Mouse (Mus musculus): ENCODE measurements at regions not wholly inside any gene's neighbourhood (a gene's known extent, or its start where the extent isn't known, plus 50 kb on each side); places are given as distances from the start of the nearest gene placed in this dataset.

GRCm38 (mm10) chr12:79895975-79896374 lies 216.8 kb downstream of the Zfp36l1 start:
- 0 out of 2 replicates have a peak overlapping the region, but pooled peaks have one; percentile 0 for H3K9ac ChIP-seq (ENCODE audit: low read depth, low read length)
- 5% methylated on average over 6 of the region's 6 CpGs for WGBS
- intact Hi-C loops (cut with DNase I), result no loop called here
- H3K4me1 ChIP-seq (ENCODE audit: control insufficient read depth, insufficient read depth, low read length), result peaks cover 32% of the 10 kb centered on the region
- H3K27me3 ChIP-seq (ENCODE audit: control insufficient read depth, insufficient read depth, low read length), result no peaks in the 10 kb centered on the region
- TF ChIP-seq EP300 (IDR thresholded peaks at IDR 0.05; ENCODE audit: insufficient read depth, low read depth, low read length) (peak; percentile 89), CTCF (IDR thresholded peaks at IDR 0.05) (no peak), POLR2A (IDR thresholded peaks at IDR 0.05; ENCODE audit: insufficient read depth, low read depth, low read length) (peak; percentile 40; the same call in 1 of the 2 replicates)
- no peaks in the 10 kb centered on the region for H3K79me2 ChIP-seq (replicated peaks; ENCODE audit: control insufficient read depth, insufficient read depth, low read length)
- DNase-seq, result peak; percentile 65 to 74
- peak overlapping the region; percentile 83 for H3K27ac ChIP-seq
- no peak overlapping the region for H3K4me3 ChIP-seq
- no peaks in the 10 kb centered on the region for H3K36me3 ChIP-seq (ENCODE audit: control insufficient read depth, insufficient read depth, low read length)

- intact Hi-C loops (cut with DNase I), result no loop called here
Measured at GRCm38 (mm10) chr12:79895324-79895723, 217.5 kb downstream of the Zfp36l1 start.

GRCm38 (mm10) chr12:79892871-79893270 lies 219.9 kb downstream of the Zfp36l1 start:
- Histone ChIP-seq H3K36me3 (ENCODE audit: control insufficient read depth, insufficient read depth, low read length) (no peaks in the 10 kb centered on the region), H3K4me1 (ENCODE audit: control insufficient read depth, insufficient read depth, low read length) (peaks cover 37% of the 10 kb centered on the region), H3K27ac (peak overlapping the region; percentile 51), H3K4me3 (no peak overlapping the region), H3K9ac (ENCODE audit: low read depth, low read length) (no peak overlapping the region), H3K27me3 (ENCODE audit: control insufficient read depth, insufficient read depth, low read length) (no peaks in the 10 kb centered on the region), H3K79me2 (replicated peaks; ENCODE audit: control insufficient read depth, insufficient read depth, low read length) (no peaks in the 10 kb centered on the region)
- 60% methylated on average over 8 of the region's 8 CpGs for WGBS
- TF ChIP-seq CTCF (IDR thresholded peaks at IDR 0.05) (no peak), EP300 (IDR thresholded peaks at IDR 0.05; ENCODE audit: insufficient read depth, low read depth, low read length) (no peak), POLR2A (IDR thresholded peaks at IDR 0.05; ENCODE audit: insufficient read depth, low read depth, low read length) (no peak)
- no peak for DNase-seq
- intact Hi-C loops (cut with DNase I), result loop anchor here (5.0 kb wide), 1 partner anchor 34 kb away; no protein-coding TSS in a partner anchor

More at GRCm38 (mm10) chr12:79895324-79895723, 217.5 kb downstream of the Zfp36l1 start:
- TF ChIP-seq CTCF (IDR thresholded peaks at IDR 0.05) (no peak), POLR2A (IDR thresholded peaks at IDR 0.05; ENCODE audit: insufficient read depth, low read depth, low read length) (no peak), EP300 (IDR thresholded peaks at IDR 0.05; ENCODE audit: insufficient read depth, low read depth, low read length) (no peak)
- Histone ChIP-seq H3K4me1 (ENCODE audit: control insufficient read depth, insufficient read depth, low read length) (peaks cover 34% of the 10 kb centered on the region), H3K79me2 (replicated peaks; ENCODE audit: control insufficient read depth, insufficient read depth, low read length) (no peaks in the 10 kb centered on the region), H3K9ac (ENCODE audit: low read depth, low read length) (no peak overlapping the region), H3K27me3 (ENCODE audit: control insufficient read depth, insufficient read depth, low read length) (no peaks in the 10 kb centered on the region), H3K36me3 (ENCODE audit: control insufficient read depth, insufficient read depth, low read length) (no peaks in the 10 kb centered on the region), H3K4me3 (no peak overlapping the region), H3K27ac (peak overlapping the region; percentile 83)
- peak in 1 of 2 experiments; percentile 13 for DNase-seq
- 62% methylated on average over 7 of the region's 7 CpGs for WGBS

- H3K27ac ChIP-seq, result peak overlapping the region; percentile 51
- H3K27me3 ChIP-seq (ENCODE audit: control insufficient read depth, insufficient read depth, low read length), result no peaks in the 10 kb centered on the region
- H3K9ac ChIP-seq (ENCODE audit: low read depth, low read length), result no peak overlapping the region
- WGBS, result 28% methylated on average over 4 of the region's 4 CpGs
- TF ChIP-seq EP300 (IDR thresholded peaks at IDR 0.05; ENCODE audit: insufficient read depth, low read depth, low read length) (peak; percentile 63; the same call in 1 of the 2 replicates), POLR2A (IDR thresholded peaks at IDR 0.05; ENCODE audit: insufficient read depth, low read depth, low read length) (0 out of 2 replicates have a peak, but pooled peaks have one; percentile 15), CTCF (IDR thresholded peaks at IDR 0.05) (no peak)
- H3K4me1 ChIP-seq (ENCODE audit: control insufficient read depth, insufficient read depth, low read length), result peaks cover 36% of the 10 kb centered on the region
- H3K4me3 ChIP-seq, result no peak overlapping the region
- peaks cover under 1% of the 10 kb centered on the region for H3K36me3 ChIP-seq (ENCODE audit: control insufficient read depth, insufficient read depth, low read length)
- no peaks in the 10 kb centered on the region for H3K79me2 ChIP-seq (replicated peaks; ENCODE audit: control insufficient read depth, insufficient read depth, low read length)
- DNase-seq, result peak in 1 of 2 experiments; percentile 63
- intact Hi-C loops (cut with DNase I), result loop anchor here (5.0 kb wide), 1 partner anchor 35 kb away; no protein-coding TSS in a partner anchor
Measured at GRCm38 (mm10) chr12:79891942-79892341, 220.9 kb downstream of the Zfp36l1 start.

GRCm38 (mm10) chr12:79890887-79891286 lies 221.9 kb downstream of the Zfp36l1 start:
- Histone ChIP-seq H3K4me3 (no peak overlapping the region), H3K27me3 (ENCODE audit: control insufficient read depth, insufficient read depth, low read length) (no peaks in the 10 kb centered on the region), H3K9ac (ENCODE audit: low read depth, low read length) (no peak overlapping the region), H3K79me2 (replicated peaks; ENCODE audit: control insufficient read depth, insufficient read depth, low read length) (no peaks in the 10 kb centered on the region), H3K36me3 (ENCODE audit: control insufficient read depth, insufficient read depth, low read length) (peaks cover 4% of the 10 kb centered on the region), H3K27ac (peak overlapping the region; percentile 51), H3K4me1 (ENCODE audit: control insufficient read depth, insufficient read depth, low read length) (peaks cover 30% of the 10 kb centered on the region)
- intact Hi-C loops (cut with DNase I), result loop anchor here (5.0 kb wide), 1 partner anchor 36 kb away; no protein-coding TSS in a partner anchor
- DNase-seq, result peak in 1 of 2 experiments; percentile 47
- TF ChIP-seq EP300 (IDR thresholded peaks at IDR 0.05; ENCODE audit: insufficient read depth, low read depth, low read length) (0 out of 2 replicates have a peak, but pooled peaks have one; percentile 7), CTCF (IDR thresholded peaks at IDR 0.05) (no peak)
- WGBS, result 48% methylated on average over 4 of the region's 4 CpGs

- Histone ChIP-seq H3K79me2 (replicated peaks; ENCODE audit: control insufficient read depth, insufficient read depth, low read length) (no peaks in the 10 kb centered on the region), H3K27me3 (ENCODE audit: control insufficient read depth, insufficient read depth, low read length) (no peaks in the 10 kb centered on the region), H3K4me3 (no peak overlapping the region), H3K4me1 (ENCODE audit: control insufficient read depth, insufficient read depth, low read length) (peaks cover 27% of the 10 kb centered on the region), H3K36me3 (ENCODE audit: control insufficient read depth, insufficient read depth, low read length) (peaks cover 4% of the 10 kb centered on the region), H3K27ac (peak overlapping the region; percentile 51), H3K9ac (ENCODE audit: low read depth, low read length) (no peak overlapping the region)
- DNase-seq, result no peak
- TF ChIP-seq POLR2A (IDR thresholded peaks at IDR 0.05; ENCODE audit: insufficient read depth, low read depth, low read length) (no peak), CTCF (IDR thresholded peaks at IDR 0.05) (no peak), EP300 (IDR thresholded peaks at IDR 0.05; ENCODE audit: insufficient read depth, low read depth, low read length) (no peak)
- WGBS, result 96% methylated on average over 7 of the region's 7 CpGs
- intact Hi-C loops (cut with DNase I), result loop anchor here (5.0 kb wide), 1 partner anchor 37 kb away; no protein-coding TSS in a partner anchor
Measured at GRCm38 (mm10) chr12:79890291-79890690, 222.5 kb downstream of the Zfp36l1 start.

Measured in heart, adult 2 months (tissue).